Mouse (Mus musculus) ES-Bruce4 (cell line): ENCODE data around the gene Obp2a.

Experiments
- CTCF ChIP-seq: IDR thresholded peaks from one replicate; pipeline ENCODE4 v1.8.1; 2011; ENCODE audit warnings: low read depth, low read length
- EP300 ChIP-seq: IDR thresholded peaks from 2 replicates; pipeline ENCODE4 v1.6.1; 2011; ENCODE audit warnings: low read depth, low read length; ENCODE audit not compliant: insufficient read depth
- POLR2A ChIP-seq: IDR thresholded peaks from one replicate; pipeline ENCODE4 v1.8.1; 2011; ENCODE audit warnings: low read length; ENCODE audit not compliant: insufficient read depth

- TF ChIP-seq POLR2A (no peak), CTCF (no peak), EP300 (no peak)
Measured at GRCm38 (mm10) chr2:25676486-25676885, 23.4 kb upstream of the Obp2a start, which contains the start of gene Lcn6.
